Mouse (Mus musculus) limb, embryonic 12.5 days (tissue): ENCODE measurements around the gene Gm6309. TPM values are rescaled to one million over a fixed set of nuclear protein-coding genes. Genes with fewer than 3 reads are reported as not detected.
"Not testable (repeated sequence)": the region's sequence is repeated elsewhere in the genome, so short reads cannot be mapped to it uniquely, and the experiment has no call there.

ENCODE experiments used
- ATAC-seq: fragments of 200-750 bp; cut with Nextera tagmentation; 2 replicates; pipeline ENCODE4 v1.8.0; 2017; ENCODE audit warnings: low read depth, moderate TSS enrichment; ENCODE audit not compliant: insufficient number of reproducible peaks, insufficient read depth, low FRiP score, low TSS enrichment
- H3K27ac ChIP-seq: fragments of 300-500 bp; sonication (generic); 2 replicates; pipeline ENCODE4 v1.5.1; 2016; ENCODE audit warnings: mild to moderate bottlenecking, moderate library complexity
- H3K27me3 ChIP-seq: fragments of 300-500 bp; sonication (generic); 2 replicates; pipeline ENCODE4 v1.6.1; 2016; ENCODE audit warnings: mild to moderate bottlenecking, moderate library complexity
- H3K36me3 ChIP-seq: fragments of 300-500 bp; sonication (generic); 2 replicates; pipeline ENCODE4 v1.6.1; 2016; ENCODE audit warnings: mild to moderate bottlenecking, moderate library complexity
- H3K4me1 ChIP-seq: fragments of 300-500 bp; sonication (generic); replicated peaks from 2 replicates; pipeline ENCODE4 v1.6.1; 2016
- H3K4me2 ChIP-seq: fragments of 300-500 bp; sonication (generic); 2 replicates; pipeline ENCODE4 v1.6.1; 2016; ENCODE audit warnings: mild to moderate bottlenecking, moderate library complexity
- H3K4me3 ChIP-seq: fragments of 300-500 bp; sonication (generic); replicated peaks from 2 replicates; pipeline ENCODE4 v1.5.1; 2016; ENCODE audit warnings: mild to moderate bottlenecking
- H3K9ac ChIP-seq: fragments of 300-500 bp; sonication (generic); replicated peaks from 2 replicates; pipeline ENCODE4 v1.6.1; 2016; ENCODE audit warnings: mild to moderate bottlenecking, moderate library complexity
- H3K9me3 ChIP-seq: fragments of 300-500 bp; sonication (generic); 2 replicates; pipeline ENCODE4 v1.6.1; 2016; ENCODE audit warnings: mild to moderate bottlenecking, moderate library complexity
- WGBS: fragments of 180-500 bp; shearing (Covaris S2); methylation state at CpG from one replicate; pipeline ENCODE4 v1.1.7; 2016; 5-methylcytosine and 5-hydroxymethylcytosine counted together
- polyA plus RNA-seq: library from polyadenylated mRNA; unstranded; fragments of >200 nt; fragmentation: Nextera tagmentation; extraction: Ambion mirVana; gene quantifications from 2 replicates; pipeline ENCODE4 v1.2.1, GENCODE M21; 2016

The Gm6309 gene
- not detected in 2 replicates for polyA plus RNA-seq

GRCm38 (mm10) chr5:146170621-146171020, at the start of gene Gm6309:
TSS of gene Gm6309 (minus strand) at chr5:146170721.
- H3K27me3 ChIP-seq, ATAC-seq, H3K4me3 ChIP-seq, H3K9ac ChIP-seq, H3K4me2 ChIP-seq, H3K27ac ChIP-seq, H3K4me1 ChIP-seq, H3K36me3 ChIP-seq: not testable (repeated sequence)
- H3K9me3 ChIP-seq = 0 out of 2 replicates have a peak, but pooled peaks cover 13% of the 10 kb centered on the region
- whole genome bisulfite sequencing = 86% methylated on average over 2 of the region's 2 CpGs

DNA sequence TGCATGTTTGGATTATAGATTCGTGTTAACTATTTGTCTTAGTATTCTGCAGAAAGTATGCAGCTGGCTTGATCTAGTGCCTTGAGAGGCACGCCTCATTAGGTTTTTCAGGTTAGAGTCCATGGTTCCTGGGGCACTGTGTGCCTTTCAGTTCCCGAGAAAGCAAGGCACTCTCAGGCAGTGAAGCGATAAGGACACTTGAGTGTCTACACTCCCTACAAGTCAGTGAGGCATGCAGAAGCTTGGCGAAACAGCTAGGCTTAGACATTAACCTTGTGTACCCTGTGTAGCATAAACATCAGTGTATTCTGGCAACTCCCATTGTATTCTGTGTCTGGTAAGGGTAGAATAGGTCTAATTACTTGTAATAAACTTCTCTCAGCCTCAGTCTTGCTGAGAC, 35.0 kb upstream of the Gm6309 start:
- Histone ChIP-seq H3K9me3 (0 out of 2 replicates have a peak, but pooled peaks cover 8% of the 10 kb centered on the region), H3K27ac (no peak overlapping the region), H3K9ac (no peak overlapping the region), H3K4me1 (no peaks in the 10 kb centered on the region), H3K4me3 (no peak overlapping the region), H3K4me2 (no peak overlapping the region), H3K27me3 (no peaks in the 10 kb centered on the region), H3K36me3 (peaks cover 81% of the 10 kb centered on the region)
- 94% methylated on average over 5 of the region's 5 CpGs for WGBS
- ATAC-seq = no peak

GRCm38 (mm10) chr5:146203921-146204320, 33.4 kb upstream of the Gm6309 start:
- Histone ChIP-seq H3K9me3 (0 out of 2 replicates have a peak, but pooled peaks cover 8% of the 10 kb centered on the region), H3K9ac (no peak overlapping the region), H3K4me3 (no peak overlapping the region), H3K27ac (no peak overlapping the region), H3K27me3 (no peaks in the 10 kb centered on the region), H3K4me2 (no peak overlapping the region), H3K36me3 (peaks cover 70% of the 10 kb centered on the region), H3K4me1 (no peaks in the 10 kb centered on the region)
- no peak for ATAC-seq
- WGBS = 80% methylated on average over 2 of the region's 2 CpGs

DNA sequence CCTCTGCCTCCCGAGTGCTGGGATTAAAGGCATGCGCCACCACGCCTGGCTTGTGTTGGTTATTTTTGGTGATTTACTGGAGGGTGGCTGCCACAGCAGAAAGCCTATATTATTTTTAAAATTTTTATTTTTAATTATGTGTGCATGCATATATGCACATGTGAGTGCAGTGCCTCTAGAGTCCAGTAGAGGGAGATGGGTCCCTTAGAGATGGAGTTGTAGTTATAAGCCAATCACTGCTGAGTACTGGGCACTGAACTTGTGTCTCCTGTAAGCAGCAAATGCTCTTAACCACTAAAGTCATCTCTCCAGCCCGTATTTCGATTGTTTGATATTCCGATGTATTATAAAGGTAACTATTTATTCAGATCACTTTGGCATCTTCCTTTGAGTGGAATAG, 30.1 kb upstream of the Gm6309 start:
- Histone ChIP-seq H3K9ac (no peak overlapping the region), H3K4me1 (no peaks in the 10 kb centered on the region), H3K27ac (no peak overlapping the region), H3K27me3 (no peaks in the 10 kb centered on the region), H3K4me3 (no peak overlapping the region), H3K4me2 (no peak overlapping the region), H3K36me3 (peaks cover 39% of the 10 kb centered on the region), H3K9me3 (0 out of 2 replicates have a peak, but pooled peaks cover 8% of the 10 kb centered on the region)
- ATAC-seq = no peak
- WGBS = 94% methylated on average over 6 of the region's 6 CpGs

DNA sequence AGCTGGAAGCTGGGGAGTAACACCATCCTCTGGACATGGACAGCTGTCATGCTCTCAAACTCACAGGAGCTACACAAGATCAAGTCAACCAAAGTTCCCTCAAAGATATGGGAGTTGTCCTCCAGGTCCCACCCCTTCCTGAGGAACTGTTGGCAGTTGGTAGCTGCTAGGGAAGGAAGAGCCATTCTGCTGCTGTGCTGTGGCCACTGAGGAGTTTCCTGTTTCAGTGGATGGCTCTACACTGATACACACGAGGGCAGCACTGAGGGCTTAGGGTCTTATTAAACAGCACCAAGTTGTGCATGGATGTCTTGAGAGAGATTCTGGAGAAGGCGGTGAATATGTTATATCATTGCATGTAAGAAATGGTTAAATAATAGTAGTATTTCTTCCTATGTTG, 29.0 kb upstream of the Gm6309 start:
- peaks cover 29% of the 10 kb centered on the region for H3K36me3 ChIP-seq
- WGBS = 66% methylated on average over 2 of the region's 2 CpGs

GRCm38 (mm10) chr5:146199073-146199472, 28.6 kb upstream of the Gm6309 start:
- H3K36me3 ChIP-seq = peaks cover 24% of the 10 kb centered on the region
- no peaks in the 10 kb centered on the region for H3K27me3 ChIP-seq
- 0 out of 2 replicates have a peak, but pooled peaks cover 8% of the 10 kb centered on the region for H3K9me3 ChIP-seq
- H3K4me2 ChIP-seq = no peak overlapping the region
- no peak overlapping the region for H3K9ac ChIP-seq
- no peak overlapping the region for H3K27ac ChIP-seq
- H3K4me3 ChIP-seq = no peak overlapping the region
- no peak for ATAC-seq
- H3K4me1 ChIP-seq = no peaks in the 10 kb centered on the region

More for the DNA sequence above, 29.0 kb upstream of the Gm6309 start:
- H3K4me1 ChIP-seq = no peaks in the 10 kb centered on the region
- no peak overlapping the region for H3K9ac ChIP-seq
- no peak overlapping the region for H3K4me3 ChIP-seq
- H3K27ac ChIP-seq = no peak overlapping the region
- ATAC-seq = no peak
- H3K27me3 ChIP-seq = no peaks in the 10 kb centered on the region
- H3K4me2 ChIP-seq = no peak overlapping the region
- 0 out of 2 replicates have a peak, but pooled peaks cover 8% of the 10 kb centered on the region for H3K9me3 ChIP-seq

DNA sequence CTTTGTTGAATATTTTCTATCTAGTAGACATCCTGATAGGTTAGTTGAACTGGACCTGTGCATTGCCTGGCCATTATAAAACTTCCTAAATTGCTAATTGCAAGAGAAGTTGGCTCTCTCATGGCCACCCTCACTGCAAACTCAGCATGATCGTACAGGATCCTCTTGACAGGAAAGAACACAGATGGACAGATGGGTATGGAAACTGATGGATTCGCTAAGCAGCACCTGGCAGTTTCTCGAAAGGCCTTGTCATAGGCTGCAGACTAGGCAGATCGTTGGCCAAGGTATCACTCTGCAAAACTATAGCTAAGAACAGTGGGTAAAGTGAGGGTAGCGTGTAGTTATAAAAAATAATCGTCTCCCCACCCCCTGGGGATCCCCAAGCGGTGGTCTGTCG, 22.8 kb upstream of the Gm6309 start:
- Histone ChIP-seq H3K27me3 (no peaks in the 10 kb centered on the region), H3K4me2 (no peak overlapping the region), H3K27ac (no peak overlapping the region), H3K4me1 (no peaks in the 10 kb centered on the region), H3K9ac (no peak overlapping the region), H3K9me3 (no peaks in the 10 kb centered on the region), H3K4me3 (no peak overlapping the region), H3K36me3 (no peaks in the 10 kb centered on the region)
- 82% methylated on average over 8 of the region's 8 CpGs for WGBS
- no peak for ATAC-seq

DNA sequence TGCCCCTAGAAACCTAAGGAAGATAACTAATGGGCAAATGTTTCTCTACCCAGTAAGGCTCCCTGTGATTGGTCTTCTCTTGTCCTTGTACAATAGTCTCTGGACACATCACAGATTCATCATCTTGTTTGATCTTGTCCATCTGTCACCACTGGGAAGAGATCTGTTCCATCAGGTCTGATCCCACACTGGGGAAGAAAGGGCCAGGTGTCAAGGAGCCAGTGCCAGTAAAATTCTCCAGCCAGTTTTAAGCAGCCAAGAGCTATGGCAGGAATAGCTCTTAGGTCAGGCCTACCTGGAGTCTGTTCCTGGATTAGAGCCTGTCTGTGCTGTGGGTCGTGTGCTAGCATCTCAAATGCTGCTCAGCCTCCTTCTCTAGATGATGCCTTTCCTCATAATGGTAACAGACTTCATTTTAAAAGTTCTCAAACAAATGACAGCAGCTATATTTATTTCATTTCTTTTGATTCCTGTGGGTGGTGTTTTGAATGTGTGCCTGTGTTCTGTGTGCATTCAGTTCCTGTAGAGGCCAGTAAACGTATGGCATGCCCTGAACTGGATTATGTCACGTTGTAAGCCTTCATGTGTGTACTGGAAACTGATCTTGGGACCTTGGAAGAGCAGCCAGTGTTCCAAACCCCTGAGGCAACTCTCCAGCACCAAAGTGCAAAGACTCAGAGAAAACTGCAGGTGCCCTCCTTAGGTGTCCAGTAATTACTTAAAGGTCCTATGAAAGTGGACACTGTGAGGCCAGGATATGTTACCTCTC, 20.2 kb upstream of the Gm6309 start:
- no peak overlapping the region for H3K4me3 ChIP-seq
- no peaks in the 10 kb centered on the region for H3K9me3 ChIP-seq
- H3K9ac ChIP-seq = no peak overlapping the region
- H3K36me3 ChIP-seq = no peaks in the 10 kb centered on the region
- no peaks in the 10 kb centered on the region for H3K27me3 ChIP-seq
- H3K4me2 ChIP-seq = no peak overlapping the region
- WGBS = 68% methylated on average over 3 of the region's 3 CpGs
- no peak for ATAC-seq
- no peak overlapping the region for H3K27ac ChIP-seq
- H3K4me1 ChIP-seq = no peaks in the 10 kb centered on the region

DNA sequence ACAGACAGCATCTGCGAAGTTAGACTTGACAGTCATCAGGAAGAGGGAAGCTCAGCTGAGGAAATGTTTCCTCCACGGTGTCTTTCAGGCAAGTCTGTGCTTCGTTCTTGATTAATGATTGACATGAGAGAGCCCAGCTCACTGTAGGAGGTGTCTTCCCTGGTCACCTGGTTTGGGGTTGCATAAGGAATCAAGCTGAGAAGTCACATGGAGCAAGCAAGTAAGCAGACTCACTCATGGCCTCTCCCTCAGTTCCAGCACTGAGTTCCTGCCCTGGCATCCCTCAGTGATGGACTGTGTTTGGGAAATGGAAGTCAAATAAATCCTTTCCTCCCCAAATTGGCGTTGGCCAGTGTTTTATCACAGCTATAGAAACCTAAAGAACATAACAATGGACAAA, 19.6 kb upstream of the Gm6309 start:
- Histone ChIP-seq H3K27me3 (no peaks in the 10 kb centered on the region), H3K4me3 (no peak overlapping the region), H3K4me1 (no peaks in the 10 kb centered on the region), H3K36me3 (no peaks in the 10 kb centered on the region), H3K27ac (no peak overlapping the region), H3K9me3 (no peaks in the 10 kb centered on the region), H3K9ac (no peak overlapping the region), H3K4me2 (no peak overlapping the region)
- no peak for ATAC-seq
- WGBS = 70% methylated on average over 4 of the region's 4 CpGs

GRCm38 (mm10) chr5:146188712-146189111, 18.2 kb upstream of the Gm6309 start:
- Histone ChIP-seq H3K27me3 (no peaks in the 10 kb centered on the region), H3K9me3 (no peaks in the 10 kb centered on the region), H3K27ac (no peak overlapping the region), H3K9ac (no peak overlapping the region), H3K4me1 (no peaks in the 10 kb centered on the region), H3K4me2 (no peak overlapping the region), H3K36me3 (no peaks in the 10 kb centered on the region), H3K4me3 (no peak overlapping the region)
- ATAC-seq = no peak
- WGBS = 94% methylated on average over 7 of the region's 7 CpGs

- Histone ChIP-seq H3K36me3 (no peaks in the 10 kb centered on the region), H3K27me3 (no peaks in the 10 kb centered on the region), H3K9me3 (no peaks in the 10 kb centered on the region; the same call in 1 of the 2 replicates), H3K9ac (no peak overlapping the region), H3K4me1 (no peaks in the 10 kb centered on the region), H3K27ac (no peak overlapping the region), H3K4me3 (no peak overlapping the region), H3K4me2 (no peak overlapping the region)
- WGBS = 80% methylated on average over 1 of the region's 1 CpGs
- no peak for ATAC-seq
These were observed 17.6 kb upstream of the Gm6309 start for GRCm38 (mm10) chr5:146188144-146188543.

GRCm38 (mm10) chr5:146187441-146187840, 16.9 kb upstream of the Gm6309 start:
- ATAC-seq, H3K4me2 ChIP-seq: not testable (repeated sequence)
- WGBS = 30% methylated on average over 5 of the region's 5 CpGs

More at GRCm38 (mm10) chr5:146187441-146187840, 16.9 kb upstream of the Gm6309 start:
- H3K4me1 ChIP-seq, H3K4me3 ChIP-seq, H3K9me3 ChIP-seq, H3K36me3 ChIP-seq, H3K9ac ChIP-seq, H3K27ac ChIP-seq, H3K27me3 ChIP-seq: not testable (repeated sequence)
